Mouse (Mus musculus): ENCODE data around the gene Cox4i2. TPM values are rescaled to one million over a fixed set of nuclear protein-coding genes. Genes with fewer than 3 reads are reported as not detected.

Gene Cox4i2
- total and polyA plus RNA-seq, 2 experiments, result 0.31 TPM; not detected in 1

- 92% methylated on average over 3 of the region's 3 CpGs for WGBS
- DNase-seq (ENCODE audit: extremely low read depth, low read depth, low spot score), result no peak
- H3K79me2 ChIP-seq (ENCODE audit: control insufficient read depth, insufficient read depth, low read length), result no peaks in the 10 kb centered on the region; the same call in 1 of the 2 replicates
Observed at GRCm38 (mm10) chr2:152776019-152776418, 22.0 kb downstream of the Cox4i2 start.

GRCm38 (mm10) chr2:152776435-152776834, 22.5 kb downstream of the Cox4i2 start:
- Histone ChIP-seq H3K4me1 (ENCODE audit: control insufficient read depth, insufficient read depth, low read length) (no peaks in the 10 kb centered on the region), H3K79me2 (ENCODE audit: control insufficient read depth, insufficient read depth, low read length) (no peaks in the 10 kb centered on the region; the same call in 1 of the 2 replicates)

More at GRCm38 (mm10) chr2:152776019-152776418, 22.0 kb downstream of the Cox4i2 start:
- H3K4me3 ChIP-seq (ENCODE audit: insufficient read depth, low read depth, low read length), result no peak overlapping the region
- H3K27me3 ChIP-seq (ENCODE audit: control insufficient read depth, insufficient read depth, low read length), result no peaks in the 10 kb centered on the region
- TF ChIP-seq CTCF (IDR thresholded peaks at IDR 0.05; ENCODE audit: low read depth, low read length), result no peak
- TF ChIP-seq POLR2A (IDR thresholded peaks at IDR 0.05; ENCODE audit: extremely low read depth, insufficient read depth, low read length), result no peak
- H3K36me3 ChIP-seq (ENCODE audit: control insufficient read depth, insufficient read depth, low read length), result no peaks in the 10 kb centered on the region
- H3K4me1 ChIP-seq (ENCODE audit: control insufficient read depth, insufficient read depth, low read length), result no peaks in the 10 kb centered on the region
- no peak overlapping the region for H3K27ac ChIP-seq (replicated peaks; ENCODE audit: insufficient read depth, low read depth, low read length)
- no peak overlapping the region for H3K9ac ChIP-seq (ENCODE audit: low read depth, low read length)

DNA sequence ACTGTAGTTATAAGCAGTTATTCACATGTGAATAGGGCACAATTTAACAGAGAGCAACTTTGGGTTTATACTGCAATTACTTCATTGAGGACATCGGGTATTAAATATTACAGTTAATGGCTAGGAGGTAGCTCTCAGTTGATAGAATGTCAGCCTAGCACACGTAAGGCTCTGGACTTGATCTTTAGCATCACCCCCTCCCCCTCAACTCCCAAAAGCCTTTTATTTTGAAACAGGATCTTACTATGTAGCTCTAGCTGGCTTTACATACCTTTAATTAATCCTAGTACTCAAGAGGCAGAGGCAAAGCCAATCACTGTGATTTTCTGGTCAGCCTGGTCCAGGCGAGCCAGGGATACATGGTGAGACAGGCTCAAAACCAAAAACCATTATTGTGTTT, 23.1 kb downstream of the Cox4i2 start:
- H3K4me1 ChIP-seq (ENCODE audit: control insufficient read depth, insufficient read depth, low read length), result no peaks in the 10 kb centered on the region
- no peak overlapping the region for H3K27ac ChIP-seq (replicated peaks; ENCODE audit: insufficient read depth, low read depth, low read length)
- no peaks in the 10 kb centered on the region for H3K36me3 ChIP-seq (ENCODE audit: control insufficient read depth, insufficient read depth, low read length)
- H3K4me3 ChIP-seq (ENCODE audit: insufficient read depth, low read depth, low read length), result no peak overlapping the region
- TF ChIP-seq CTCF (IDR thresholded peaks at IDR 0.05; ENCODE audit: low read depth, low read length) (no peak), POLR2A (IDR thresholded peaks at IDR 0.05; ENCODE audit: extremely low read depth, insufficient read depth, low read length) (no peak)
- no peak overlapping the region for H3K9ac ChIP-seq (ENCODE audit: low read depth, low read length)
- DNase-seq (ENCODE audit: extremely low read depth, low read depth, low spot score), result no peak
- WGBS, result 95% methylated on average over 3 of the region's 3 CpGs
- no peaks in the 10 kb centered on the region for H3K27me3 ChIP-seq (ENCODE audit: control insufficient read depth, insufficient read depth, low read length)
- H3K79me2 ChIP-seq (ENCODE audit: control insufficient read depth, insufficient read depth, low read length), result no peaks in the 10 kb centered on the region; the same call in 1 of the 2 replicates

More at GRCm38 (mm10) chr2:152776435-152776834, 22.5 kb downstream of the Cox4i2 start:
- H3K9ac ChIP-seq (ENCODE audit: low read depth, low read length), result no peak overlapping the region
- no peaks in the 10 kb centered on the region for H3K27me3 ChIP-seq (ENCODE audit: control insufficient read depth, insufficient read depth, low read length)
- no peak for DNase-seq (ENCODE audit: extremely low read depth, low read depth, low spot score)
- H3K27ac ChIP-seq (replicated peaks; ENCODE audit: insufficient read depth, low read depth, low read length), result no peak overlapping the region
- 90% methylated on average over 2 of the region's 2 CpGs for WGBS
- no peaks in the 10 kb centered on the region for H3K36me3 ChIP-seq (ENCODE audit: control insufficient read depth, insufficient read depth, low read length)
- H3K4me3 ChIP-seq (ENCODE audit: insufficient read depth, low read depth, low read length), result no peak overlapping the region
- TF ChIP-seq CTCF (IDR thresholded peaks at IDR 0.05; ENCODE audit: low read depth, low read length) (no peak), POLR2A (IDR thresholded peaks at IDR 0.05; ENCODE audit: extremely low read depth, insufficient read depth, low read length) (no peak)

DNA sequence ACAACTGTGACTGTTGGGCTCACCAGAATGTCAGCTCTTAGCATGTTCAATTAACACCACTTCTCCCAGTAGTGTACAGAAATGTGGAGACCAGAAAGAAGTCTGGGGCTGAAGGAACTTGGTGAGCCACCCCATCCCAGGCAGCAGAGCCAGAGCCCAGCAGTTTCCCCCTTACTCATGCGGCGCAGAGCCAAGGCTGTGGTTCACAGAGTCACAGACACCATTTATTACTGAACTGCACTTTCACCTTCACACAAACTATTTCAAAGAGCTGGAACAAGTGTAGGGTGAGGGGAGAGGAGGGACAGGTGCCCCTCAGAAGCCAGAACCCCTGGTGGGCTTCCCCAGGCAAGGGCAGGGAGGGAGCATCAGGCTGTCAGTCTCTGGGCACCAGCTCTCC, 26.5 kb downstream of the Cox4i2 start:
- WGBS, result 97% methylated on average over 2 of the region's 2 CpGs
- no peaks in the 10 kb centered on the region for H3K36me3 ChIP-seq (ENCODE audit: control insufficient read depth, insufficient read depth, low read length)
- H3K27ac ChIP-seq (replicated peaks; ENCODE audit: insufficient read depth, low read depth, low read length), result no peak overlapping the region

GRCm38 (mm10) chr2:152781031-152781711, 27.2 kb downstream of the Cox4i2 start:
- Histone ChIP-seq H3K4me3 (ENCODE audit: insufficient read depth, low read depth, low read length) (no peak overlapping the region), H3K36me3 (ENCODE audit: control insufficient read depth, insufficient read depth, low read length) (no peaks in the 10 kb centered on the region), H3K27ac (replicated peaks; ENCODE audit: insufficient read depth, low read depth, low read length) (no peak overlapping the region), H3K9ac (ENCODE audit: low read depth, low read length) (no peak overlapping the region), H3K27me3 (ENCODE audit: control insufficient read depth, insufficient read depth, low read length) (no peaks in the 10 kb centered on the region), H3K79me2 (ENCODE audit: control insufficient read depth, insufficient read depth, low read length) (peaks cover 10% of the 10 kb centered on the region; the same call in 1 of the 2 replicates), H3K4me1 (ENCODE audit: control insufficient read depth, insufficient read depth, low read length) (peaks cover 20% of the 10 kb centered on the region)
- DNase-seq (ENCODE audit: extremely low read depth, low read depth, low spot score), result no peak
- WGBS, result 89% methylated on average over 3 of the region's 3 CpGs
- TF ChIP-seq CTCF (IDR thresholded peaks at IDR 0.05; ENCODE audit: low read depth, low read length) (no peak), POLR2A (IDR thresholded peaks at IDR 0.05; ENCODE audit: extremely low read depth, insufficient read depth, low read length) (no peak)

More for the DNA sequence above, 26.5 kb downstream of the Cox4i2 start:
- Histone ChIP-seq H3K9ac (ENCODE audit: low read depth, low read length) (no peak overlapping the region), H3K4me3 (ENCODE audit: insufficient read depth, low read depth, low read length) (no peak overlapping the region), H3K27me3 (ENCODE audit: control insufficient read depth, insufficient read depth, low read length) (no peaks in the 10 kb centered on the region), H3K4me1 (ENCODE audit: control insufficient read depth, insufficient read depth, low read length) (peaks cover 13% of the 10 kb centered on the region), H3K79me2 (ENCODE audit: control insufficient read depth, insufficient read depth, low read length) (peaks cover 10% of the 10 kb centered on the region; the same call in 1 of the 2 replicates)
- TF ChIP-seq CTCF (IDR thresholded peaks at IDR 0.05; ENCODE audit: low read depth, low read length), result no peak
- no peak for TF ChIP-seq POLR2A (IDR thresholded peaks at IDR 0.05; ENCODE audit: extremely low read depth, insufficient read depth, low read length)
- DNase-seq (ENCODE audit: extremely low read depth, low read depth, low spot score), result no peak

DNA sequence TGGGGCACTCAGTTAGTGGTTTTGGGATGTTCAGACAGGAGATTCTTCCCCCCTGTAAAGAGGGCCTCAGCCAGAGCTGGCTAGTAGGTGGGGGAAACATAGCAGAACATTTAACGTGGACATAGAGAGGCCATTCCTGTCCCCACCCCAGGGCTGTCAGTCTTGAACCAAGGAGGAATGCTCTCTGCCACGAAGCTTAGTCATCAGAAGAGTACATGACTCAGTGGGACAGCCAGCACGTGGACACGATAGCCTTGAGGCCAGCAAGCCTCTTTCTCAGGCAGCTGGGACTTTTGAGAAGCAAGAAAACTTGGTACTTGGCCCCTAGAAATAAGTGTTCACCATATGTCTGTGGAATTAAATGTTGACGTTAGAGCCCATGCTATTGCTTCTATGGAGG, 28.7 kb downstream of the Cox4i2 start:
- no peaks in the 10 kb centered on the region for H3K36me3 ChIP-seq (ENCODE audit: control insufficient read depth, insufficient read depth, low read length)
- no peak overlapping the region for H3K4me3 ChIP-seq (ENCODE audit: insufficient read depth, low read depth, low read length)
- 87% methylated on average over 5 of the region's 5 CpGs for WGBS
- peaks cover 10% of the 10 kb centered on the region; the same call in 1 of the 2 replicates for H3K79me2 ChIP-seq (ENCODE audit: control insufficient read depth, insufficient read depth, low read length)
- no peak overlapping the region for H3K9ac ChIP-seq (ENCODE audit: low read depth, low read length)
- H3K4me1 ChIP-seq (ENCODE audit: control insufficient read depth, insufficient read depth, low read length), result peaks cover 24% of the 10 kb centered on the region
- no peak overlapping the region for H3K27ac ChIP-seq (replicated peaks; ENCODE audit: insufficient read depth, low read depth, low read length)
- no peak for DNase-seq (ENCODE audit: extremely low read depth, low read depth, low spot score)
- no peaks in the 10 kb centered on the region for H3K27me3 ChIP-seq (ENCODE audit: control insufficient read depth, insufficient read depth, low read length)
- TF ChIP-seq CTCF (IDR thresholded peaks at IDR 0.05; ENCODE audit: low read depth, low read length) (no peak), POLR2A (IDR thresholded peaks at IDR 0.05; ENCODE audit: extremely low read depth, insufficient read depth, low read length) (no peak)

Data from liver, adult 2 months (tissue).